12 mouse cellular contexts compared by ENCODE assay signal in genomic region chr7:126607064-126607463, GRCm38 (mm10). TPM values are rescaled to one million over a fixed set of nuclear protein-coding genes. Genes with fewer than 3 reads are reported as not detected.
DNase-seq lines count a peak whose midpoint lies in the region; ATAC-seq and TF ChIP-seq lines count a peak whose summit lies in the region.
"Had no signal": no experiment of that assay in that cellular context is flagged by ENCODE, and none has a peak within 500 bp of the region (broad histone marks: within the 10 kb centered on the region; RNA-seq: fewer than 3 reads in every experiment).

No protein-coding gene starts in this region.

- ATAC-seq in kidney, postnatal 0 days (replicated peaks; ENCODE audit: low FRiP score, low read depth): no peak
- ATAC-seq in kidney, embryonic 14.5 days (ENCODE audit: low FRiP score, low TSS enrichment): no peak

- no peak for TF ChIP-seq CTCF in kidney, postnatal 0 days (IDR thresholded peaks at IDR 0.05; ENCODE audit: low read depth)

- WGBS in kidney, postnatal 0 days: 65% methylated on average over 3 of the region's 3 CpGs
- 66% methylated on average over 3 of the region's 3 CpGs for whole genome bisulfite sequencing in kidney, embryonic 14.5 days

- no peaks in the 10 kb centered on the region for H3K4me1 ChIP-seq in kidney, postnatal 0 days (replicated peaks; ENCODE audit: insufficient read depth, low read length)
- H3K4me1 ChIP-seq in kidney, embryonic 14.5 days (ENCODE audit: control insufficient read depth, insufficient read depth, low read length): no peaks in the 10 kb centered on the region
- H3K4me1 ChIP-seq: neural tube, embryonic 15.5 days had no signal

- H3K36me3 ChIP-seq in kidney, postnatal 0 days (ENCODE audit: insufficient read depth, low read length): no peaks in the 10 kb centered on the region
- H3K36me3 ChIP-seq in kidney, embryonic 14.5 days (ENCODE audit: control insufficient read depth, insufficient read depth, low read length): no peaks in the 10 kb centered on the region
- H3K36me3 ChIP-seq: neural tube, embryonic 15.5 days had no signal

- no peak overlapping the region for H3K4me2 ChIP-seq in kidney, postnatal 0 days (ENCODE audit: low read length)
- H3K4me2 ChIP-seq in kidney, embryonic 14.5 days (replicated peaks; ENCODE audit: low read depth, low read length): no peak overlapping the region
- H3K4me2 ChIP-seq: neural tube, embryonic 15.5 days had no signal

- peak; percentile 12 for DNase-seq in kidney, postnatal 0 days (ENCODE audit: low spot score)
- peak; percentile 83 for DNase-seq in NIH3T3 (ENCODE audit: low read depth)
- peak; percentile 78 for DNase-seq in gastrocnemius, postnatal 25 days
- peak; percentile 64 for DNase-seq in lung, postnatal 14 days
- DNase-seq in left cerebral cortex, adult 8-10 months (ENCODE audit: low spot score in 2 of 2): no peak
- no peak for DNase-seq in right cerebral cortex, adult 2 months (ENCODE audit: low spot score in 2 of 2)
- no peak for DNase-seq in right cerebral cortex, adult 18-20 months

- no peak overlapping the region for H3K9ac ChIP-seq in kidney, postnatal 0 days (ENCODE audit: low read depth, low read length)
- H3K9ac ChIP-seq in kidney, embryonic 14.5 days (ENCODE audit: low read depth, low read length): no peak overlapping the region
- H3K9ac ChIP-seq: neural tube, embryonic 15.5 days had no signal

- H3K27me3 ChIP-seq in kidney, postnatal 0 days (ENCODE audit: insufficient read depth, low read length): no peaks in the 10 kb centered on the region
- H3K27me3 ChIP-seq in kidney, embryonic 14.5 days (ENCODE audit: control insufficient read depth, insufficient read depth, low read length): no peaks in the 10 kb centered on the region
- H3K27me3 ChIP-seq: megakaryocyte, embryonic 14.5 days; neural tube, embryonic 15.5 days had no signal

- H3K9me3 ChIP-seq in kidney, postnatal 0 days (replicated peaks; ENCODE audit: low read length): no peaks in the 10 kb centered on the region
- H3K9me3 ChIP-seq in kidney, embryonic 14.5 days (ENCODE audit: control insufficient read depth, low read length): no peaks in the 10 kb centered on the region
- H3K9me3 ChIP-seq: neural tube, embryonic 15.5 days had no signal

- no peak overlapping the region for H3K27ac ChIP-seq in kidney, postnatal 0 days
- no peak overlapping the region for H3K27ac ChIP-seq in kidney, embryonic 14.5 days (ENCODE audit: low read depth, low read length)
- H3K27ac ChIP-seq: neural tube, embryonic 15.5 days had no signal

- H3K4me3 ChIP-seq in kidney, postnatal 0 days (replicated peaks; ENCODE audit: low read depth, low read length): no peak overlapping the region
- H3K4me3 ChIP-seq in kidney, embryonic 14.5 days (ENCODE audit: low read length): no peak overlapping the region
- H3K4me3 ChIP-seq: megakaryocyte, embryonic 14.5 days; neural tube, embryonic 15.5 days had no signal

RNA-seq across cellular contexts. Expression of gene Il27, which starts 12.3 kb away (rescaled TPM):
- not detected in 2 replicates for polyA plus RNA-seq in kidney, postnatal 0 days (2015; fragmentation: Nextera tagmentation; extraction: Ambion mirVana)
- polyA plus RNA-seq in kidney, embryonic 14.5 days (2014; fragmentation: Nextera tagmentation; extraction: Ambion mirVana): not detected in 2 replicates
- not detected for total RNA-seq in gastrocnemius, postnatal 25 days (2021)
- total RNA-seq in left cerebral cortex, adult 8-10 months (2022): not detected
- polyA plus RNA-seq: hindbrain, embryonic 11.5 days; neural tube, embryonic 15.5 days; stomach, embryonic 14.5 days had no signal

RNA-seq across cellular contexts. Expression of gene Cln3, which starts 21.4 kb away (rescaled TPM):
- 34.4 and 36.9 TPM in 2 replicates for polyA plus RNA-seq in kidney, postnatal 0 days (2015; fragmentation: Nextera tagmentation; extraction: Ambion mirVana)
- 29.8 and 30.4 TPM in 2 replicates for polyA plus RNA-seq in kidney, embryonic 14.5 days (2014; fragmentation: Nextera tagmentation; extraction: Ambion mirVana)
- total RNA-seq in gastrocnemius, postnatal 25 days (2021): 10 to 100 TPM in 1 of 2 experiments, 1 to 10 TPM in 1; 8.8 to 10.6 TPM
- total RNA-seq in left cerebral cortex, adult 8-10 months (2022): 10 to 100 TPM; 28.5 to 49.0 (median 38.7) TPM

RNA-seq across cellular contexts. Expression of gene Apobr, which starts 22.3 kb away (rescaled TPM):
- polyA plus RNA-seq in kidney, postnatal 0 days (2015; fragmentation: Nextera tagmentation; extraction: Ambion mirVana): 1.2 and 1.3 TPM in 2 replicates
- 0.38 and 0.39 TPM in 2 replicates for polyA plus RNA-seq in kidney, embryonic 14.5 days (2014; fragmentation: Nextera tagmentation; extraction: Ambion mirVana)
- total RNA-seq in gastrocnemius, postnatal 25 days (2021): under 1 TPM; 0.26 to 0.59 TPM
- 1 to 10 TPM in 2 of 4 experiments, under 1 TPM in 2; 0.63 to 1.4 (median 1.0) TPM for total RNA-seq in left cerebral cortex, adult 8-10 months (2022)

RNA-seq across cellular contexts. Expression of gene Nupr1, which starts 23.6 kb away (rescaled TPM):
- 24.5 and 24.8 TPM in 2 replicates for polyA plus RNA-seq in kidney, postnatal 0 days (2015; fragmentation: Nextera tagmentation; extraction: Ambion mirVana)
- 2.4 and 2.6 TPM in 2 replicates for polyA plus RNA-seq in kidney, embryonic 14.5 days (2014; fragmentation: Nextera tagmentation; extraction: Ambion mirVana)
- 10 to 100 TPM; 10.6 to 14.2 TPM for total RNA-seq in gastrocnemius, postnatal 25 days (2021)
- 10 to 100 TPM; 15.3 to 22.6 (median 17.7) TPM for total RNA-seq in left cerebral cortex, adult 8-10 months (2022)

RNA-seq across cellular contexts. Expression of gene Eif3c, which starts 40.9 kb away (rescaled TPM):
- 213 and 217 TPM in 2 replicates for polyA plus RNA-seq in kidney, postnatal 0 days (2015; fragmentation: Nextera tagmentation; extraction: Ambion mirVana)
- polyA plus RNA-seq in kidney, embryonic 14.5 days (2014; fragmentation: Nextera tagmentation; extraction: Ambion mirVana): 174 and 207 TPM in 2 replicates
- total RNA-seq in gastrocnemius, postnatal 25 days (2021): 100 to 1,000 TPM; 130 to 138 TPM
- 100 to 1,000 TPM; 173 to 189 (median 180) TPM for total RNA-seq in left cerebral cortex, adult 8-10 months (2022)

Comparison
In these comparisons a context has a peak if more than half of its experiments do, and no peak if none do; other contexts are left out.
1. DNase-seq: peak in kidney, postnatal 0 days (single experiment), NIH3T3 (single experiment), gastrocnemius, postnatal 25 days (single experiment) and lung, postnatal 14 days (single experiment); none in left cerebral cortex, adult 8-10 months (0 of 2), right cerebral cortex, adult 2 months (0 of 2) and right cerebral cortex, adult 18-20 months (single experiment).